Mouse (Mus musculus): ENCODE results near the gene Stk11ip. TPM values are rescaled to one million over a fixed set of nuclear protein-coding genes. Genes with fewer than 3 reads are reported as not detected.

Gene Stk11ip
- total RNA-seq, 1 experiment from 2014 or later = 72.0 TPM

- ATAC-seq (ENCODE audit: extremely low read depth, insufficient number of reproducible peaks, low FRiP score, poor library complexity, severe bottlenecking) = no peak
Measured at GRCm38 (mm10) chr1:75532280-75533172, 11.2 kb downstream of the Stk11ip start.

- ATAC-seq (ENCODE audit: extremely low read depth, insufficient number of reproducible peaks, low FRiP score, poor library complexity, severe bottlenecking) = no peak
Measured at GRCm38 (mm10) chr1:75533325-75534252, 12.3 kb downstream of the Stk11ip start.

GRCm38 (mm10) chr1:75537587-75537986 lies 16.3 kb downstream of the Stk11ip start:
- ATAC-seq (ENCODE audit: extremely low read depth, insufficient number of reproducible peaks, low FRiP score, poor library complexity, severe bottlenecking) = no peak

- no peak for ATAC-seq (ENCODE audit: extremely low read depth, insufficient number of reproducible peaks, low FRiP score, poor library complexity, severe bottlenecking)
Measured at GRCm38 (mm10) chr1:75538597-75539190, 17.4 kb downstream of the Stk11ip start.

- no peak for ATAC-seq (ENCODE audit: extremely low read depth, insufficient number of reproducible peaks, low FRiP score, poor library complexity, severe bottlenecking)
Measured at GRCm38 (mm10) chr1:75541496-75541895, 20.2 kb downstream of the Stk11ip start.

- no peak for ATAC-seq (ENCODE audit: extremely low read depth, insufficient number of reproducible peaks, low FRiP score, poor library complexity, severe bottlenecking)
Measured at GRCm38 (mm10) chr1:75544351-75544750, 23.0 kb downstream of the Stk11ip start.

- no peak for ATAC-seq (ENCODE audit: extremely low read depth, insufficient number of reproducible peaks, low FRiP score, poor library complexity, severe bottlenecking)
Measured at GRCm38 (mm10) chr1:75545965-75546956, 24.9 kb downstream of the Stk11ip start, which contains the start of gene Slc4a3. TSS of gene Slc4a3 (plus strand) at chr1:75546266.

- ATAC-seq (ENCODE audit: extremely low read depth, insufficient number of reproducible peaks, low FRiP score, poor library complexity, severe bottlenecking) = no peak
Measured at GRCm38 (mm10) chr1:75547351-75547750, 26.0 kb downstream of the Stk11ip start.

- ATAC-seq (ENCODE audit: extremely low read depth, insufficient number of reproducible peaks, low FRiP score, poor library complexity, severe bottlenecking) = no peak
Measured at GRCm38 (mm10) chr1:75548083-75548482, 26.8 kb downstream of the Stk11ip start.

GRCm38 (mm10) chr1:75548871-75549270 lies 27.5 kb downstream of the Stk11ip start:
- no peak for ATAC-seq (ENCODE audit: extremely low read depth, insufficient number of reproducible peaks, low FRiP score, poor library complexity, severe bottlenecking)

GRCm38 (mm10) chr1:75549289-75550279 lies 28.3 kb downstream of the Stk11ip start:
- ATAC-seq (ENCODE audit: extremely low read depth, insufficient number of reproducible peaks, low FRiP score, poor library complexity, severe bottlenecking) = no peak

GRCm38 (mm10) chr1:75550586-75550985 lies 29.3 kb downstream of the Stk11ip start:
- ATAC-seq (ENCODE audit: extremely low read depth, insufficient number of reproducible peaks, low FRiP score, poor library complexity, severe bottlenecking) = no peak

GRCm38 (mm10) chr1:75555680-75556079 lies 34.4 kb downstream of the Stk11ip start:
- ATAC-seq (ENCODE audit: extremely low read depth, insufficient number of reproducible peaks, low FRiP score, poor library complexity, severe bottlenecking) = no peak

GRCm38 (mm10) chr1:75556143-75556781 lies 34.9 kb downstream of the Stk11ip start:
- no peak for ATAC-seq (ENCODE audit: extremely low read depth, insufficient number of reproducible peaks, low FRiP score, poor library complexity, severe bottlenecking)

GRCm38 (mm10) chr1:75557041-75557440 lies 35.7 kb downstream of the Stk11ip start:
- ATAC-seq (ENCODE audit: extremely low read depth, insufficient number of reproducible peaks, low FRiP score, poor library complexity, severe bottlenecking) = no peak

GRCm38 (mm10) chr1:75558388-75559178 lies 37.3 kb downstream of the Stk11ip start:
- ATAC-seq (ENCODE audit: extremely low read depth, insufficient number of reproducible peaks, low FRiP score, poor library complexity, severe bottlenecking) = no peak

Measured in neutrophil, adult 5-6 weeks (primary cell).